Mouse (Mus musculus) adrenal gland, adult 8-10 months (tissue): ENCODE data around the gene Fbxw9. TPM values are rescaled to one million over a fixed set of nuclear protein-coding genes. Genes with fewer than 3 reads are reported as not detected.

Experiments
- DNase-seq: peaks from one replicate; pipeline ENCODE4 v3.0.0; 2022
- microRNA-seq, 2 experiments: library from miRNA; unstranded; fragments of <30 nt; microRNA quantifications; one replicate each; pipeline ENCODE4 v1.2.0; 2022
- total RNA-seq, 4 experiments: library from RNA; stranded (reverse); gene quantifications; 2 replicates each; pipeline ENCODE4 v1.2.4; 2022

The Fbxw9 gene
- total RNA-seq, 4 experiments from 2014 or later: 15.0 to 29.6 (median 21.6) TPM

DNA sequence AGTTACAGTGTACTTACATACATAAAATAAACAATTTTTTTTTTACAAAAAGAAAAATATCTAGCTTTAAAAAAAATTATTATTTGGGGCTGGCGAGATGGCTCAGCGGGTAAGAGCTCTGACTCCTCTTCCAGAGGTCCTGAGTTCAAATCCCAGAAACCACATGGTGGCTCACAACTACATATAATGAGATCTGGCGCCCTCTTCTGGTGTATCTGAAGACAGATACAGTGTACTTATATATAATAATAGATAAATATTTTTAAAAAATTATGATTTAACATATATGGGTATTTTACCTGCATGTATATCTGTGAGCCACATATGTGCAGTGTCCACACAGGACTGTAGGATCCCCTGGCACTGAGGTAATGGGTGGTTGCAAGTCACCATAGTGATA is 26.4 kb downstream of the Fbxw9 start:
- no peak for DNase-seq

DNA sequence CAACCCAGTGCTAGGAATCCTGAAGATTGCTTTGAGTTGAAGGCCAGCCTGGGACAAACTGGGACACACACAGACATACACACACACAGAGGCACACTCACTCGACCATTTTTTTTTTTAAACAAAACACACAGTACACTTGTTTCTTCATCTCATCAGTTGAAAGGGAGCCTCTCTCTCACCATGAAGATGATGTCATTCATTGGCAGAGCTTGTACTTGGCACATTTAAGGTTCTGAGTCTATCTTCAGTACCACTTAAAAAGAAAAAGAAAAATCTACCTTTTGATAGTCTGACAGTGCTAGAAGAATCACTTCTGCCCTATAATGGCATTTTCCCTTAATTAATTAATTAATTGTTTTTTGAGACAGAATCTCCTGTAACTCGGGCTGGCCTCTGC is 28.9 kb downstream of the Fbxw9 start:
- no peak for DNase-seq

DNA sequence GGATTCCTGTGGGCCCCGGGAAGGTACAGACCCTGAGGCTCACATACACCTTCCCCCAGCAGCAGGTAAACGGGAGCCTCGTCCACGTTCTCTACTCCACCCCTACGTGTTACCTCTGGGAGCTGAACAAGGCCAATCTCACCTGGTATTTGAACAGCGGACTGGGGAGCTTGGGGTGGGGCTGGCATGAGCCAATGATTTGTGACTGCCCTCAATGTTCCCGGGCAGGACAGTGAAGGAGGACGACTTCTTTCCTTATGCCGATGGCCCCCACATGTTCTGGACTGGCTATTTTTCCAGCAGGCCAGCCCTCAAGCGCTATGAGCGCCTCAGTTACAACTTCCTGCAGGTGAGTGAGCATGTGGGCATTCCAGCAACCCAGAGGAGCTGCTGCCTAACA is 31.0 kb downstream of the Fbxw9 start:
- DNase-seq: no peak

DNA sequence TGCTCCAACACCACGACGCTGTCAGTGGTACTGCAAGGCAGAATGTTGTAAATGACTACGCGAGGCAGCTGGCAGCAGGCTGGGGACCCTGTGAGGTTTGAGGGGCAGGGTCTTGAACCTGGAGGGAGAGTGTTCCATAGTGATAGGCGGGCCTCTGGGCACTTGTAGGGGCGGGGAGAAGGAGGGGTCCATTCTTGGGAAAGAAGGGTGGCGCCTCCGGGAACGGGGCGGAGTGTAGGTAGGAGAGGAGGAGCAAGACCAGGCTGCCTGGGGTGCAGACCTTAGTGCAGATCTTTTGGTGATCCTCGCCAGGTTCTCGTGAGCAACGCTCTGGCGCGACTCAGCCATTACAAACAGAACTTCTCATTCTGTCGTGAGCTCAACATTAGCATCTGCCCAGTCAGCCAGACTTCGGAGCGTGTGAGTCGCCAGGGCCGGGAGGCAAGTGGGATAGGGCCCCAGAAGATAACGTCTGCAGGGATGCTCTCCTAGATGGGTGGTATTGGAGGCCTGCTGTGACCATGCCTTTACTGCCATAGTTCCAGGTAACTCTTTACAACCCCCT is 31.8 kb downstream of the Fbxw9 start:
- no peak for DNase-seq

DNA sequence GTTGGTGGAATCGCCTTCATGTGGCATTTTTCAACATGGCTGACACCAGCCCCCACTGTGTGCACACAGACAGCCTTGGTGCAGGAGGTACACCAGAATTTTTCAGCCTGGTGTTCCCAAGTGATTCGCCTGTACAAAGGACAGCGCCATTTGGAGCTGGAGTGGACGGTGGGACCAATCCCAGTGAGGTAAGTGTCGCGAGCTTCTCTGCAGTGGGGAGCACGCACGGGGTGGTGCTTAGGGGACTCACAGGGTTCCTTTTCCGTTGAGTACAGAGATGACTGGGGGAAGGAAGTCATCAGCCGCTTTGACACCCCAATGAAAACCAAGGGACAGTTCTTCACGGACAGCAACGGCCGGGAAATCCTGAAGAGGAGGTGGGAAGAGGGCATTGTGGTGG is 35.2 kb downstream of the Fbxw9 start:
- DNase-seq: no peak

DNA sequence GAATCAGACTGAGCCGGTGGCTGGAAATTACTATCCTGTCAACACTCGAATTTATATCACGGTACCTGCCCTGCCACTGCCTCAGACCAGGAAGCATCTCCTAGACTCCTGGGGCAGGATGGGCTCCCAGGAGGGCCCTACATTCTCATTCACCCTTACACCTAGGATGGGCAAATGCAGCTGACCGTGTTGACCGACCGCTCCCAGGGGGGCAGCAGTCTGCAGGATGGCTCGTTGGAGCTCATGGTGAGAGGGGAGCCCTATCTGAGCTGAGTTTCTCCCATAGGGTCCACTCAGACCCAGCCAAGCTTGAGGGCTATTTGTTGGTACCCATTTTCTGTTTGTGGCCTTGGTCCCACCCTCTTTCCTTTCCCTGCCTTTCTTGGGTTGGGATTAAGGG is 35.7 kb downstream of the Fbxw9 start:
- no peak for DNase-seq

DNA sequence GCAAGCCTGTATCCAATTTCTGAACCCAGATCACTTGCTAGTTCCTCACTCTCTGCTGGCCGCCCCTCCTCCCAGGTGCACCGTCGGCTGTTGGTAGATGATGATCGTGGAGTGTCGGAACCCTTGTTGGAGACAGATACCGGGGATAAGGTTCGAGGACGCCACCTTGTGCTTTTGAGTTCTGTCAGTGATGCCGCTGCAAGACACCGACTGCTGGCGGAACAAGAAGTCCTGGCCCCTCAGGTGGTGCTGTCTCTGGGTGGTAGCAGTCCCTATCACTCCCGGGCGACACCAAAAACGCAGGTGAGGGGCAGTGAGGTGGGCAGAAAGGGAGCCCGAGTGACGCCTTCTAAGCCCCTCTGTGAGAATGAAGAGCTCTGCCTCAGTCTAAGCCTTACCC is 36.3 kb downstream of the Fbxw9 start:
- DNase-seq: no peak

DNA sequence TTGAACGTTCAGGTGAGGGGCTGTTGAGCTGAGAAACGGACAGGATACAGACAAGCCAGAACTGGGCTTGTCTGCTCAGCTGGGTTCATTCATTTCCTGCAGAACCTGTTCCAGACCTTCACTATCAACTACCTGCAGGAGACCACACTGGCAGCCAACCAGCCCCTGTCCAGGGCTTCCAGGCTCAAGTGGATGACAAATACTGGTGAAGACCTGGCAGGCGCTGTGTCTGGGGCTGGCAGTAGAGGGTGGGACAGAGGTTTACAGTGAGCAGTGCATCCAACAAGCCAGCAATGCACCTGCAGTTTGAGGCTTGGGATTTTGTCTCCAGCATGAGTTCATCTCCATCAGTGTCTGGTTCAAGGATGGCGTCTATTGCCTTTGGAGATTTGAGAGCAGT is 37.0 kb downstream of the Fbxw9 start:
- DNase-seq: no peak

DNA sequence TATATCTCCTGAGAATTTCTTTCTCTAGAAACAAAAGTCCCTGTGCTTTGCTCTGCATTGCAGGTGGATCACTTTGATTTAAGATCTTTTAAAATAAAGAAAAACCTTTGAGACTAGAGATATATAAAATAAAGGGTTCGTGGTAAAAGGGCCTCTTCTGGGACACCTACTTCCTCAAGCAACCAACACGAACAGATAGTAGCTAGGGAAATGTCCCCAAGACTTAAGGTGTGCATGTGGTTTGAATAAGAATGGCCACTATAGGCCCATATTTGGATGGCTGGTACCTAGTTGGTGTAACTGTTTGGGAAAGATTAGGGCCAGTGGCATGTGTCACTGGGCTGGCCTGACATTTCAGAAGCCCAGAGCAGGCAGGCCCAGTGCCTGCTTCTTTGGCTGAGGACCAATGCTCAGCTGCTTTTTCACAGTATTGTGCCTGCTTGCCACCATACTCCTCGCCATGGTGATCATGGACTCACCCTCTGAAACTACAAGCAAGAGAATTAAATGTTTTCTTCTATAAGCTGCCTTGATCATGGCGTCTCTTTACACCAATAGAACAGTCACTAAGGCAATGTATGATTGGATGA is 40.3 kb downstream of the Fbxw9 start:
- no peak for DNase-seq

DNA sequence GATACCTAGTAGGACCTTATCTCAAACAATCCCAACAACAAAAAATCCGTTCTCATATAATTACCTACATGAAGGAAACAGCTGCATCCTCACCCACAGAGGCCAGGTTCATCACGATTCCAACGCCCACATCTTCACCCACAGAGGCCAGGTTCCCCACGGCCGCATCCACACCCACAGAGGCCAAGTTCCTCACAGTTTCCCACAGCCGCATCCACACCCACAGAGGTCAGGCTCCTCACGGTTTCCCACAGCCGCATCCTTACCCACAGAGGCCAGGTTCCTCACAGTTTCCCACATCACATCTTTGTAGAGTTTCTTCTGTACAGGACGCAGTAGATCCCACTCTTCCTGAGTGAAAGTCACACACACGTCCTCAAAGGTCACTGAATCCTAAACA is 53.4 kb downstream of the Fbxw9 start:
- DNase-seq: no peak

DNA sequence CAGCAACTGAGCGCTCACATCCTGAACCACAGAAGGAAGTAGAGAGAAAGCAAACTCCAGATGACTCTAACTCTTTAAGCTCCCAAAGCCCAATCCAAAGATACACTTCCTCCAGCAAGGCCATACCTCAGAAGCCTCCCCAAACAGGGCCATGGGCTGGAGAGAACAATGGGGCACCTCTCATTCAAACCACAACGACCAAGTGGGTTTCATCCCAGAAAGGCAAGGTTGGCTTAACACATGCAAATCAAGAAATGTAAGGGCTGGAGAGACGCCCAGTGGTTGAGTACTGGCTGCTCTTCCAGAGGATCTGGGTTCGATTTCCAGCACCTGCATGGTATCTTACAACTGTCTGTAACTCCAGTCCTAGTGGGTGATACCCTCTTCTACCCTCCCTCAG is 55.6 kb downstream of the Fbxw9 start:
- no peak for DNase-seq

Small RNA genes within 50 kb of the gene (microRNA-seq; reads per million reads assigned to microRNA genes)
- gene Gm23388 (0 to 0.35 reads per million in 2 experiments), gene Mir7070 (0.53 to 0.84 reads per million in 2 experiments)

Other genes with a start within 250 kb of the Fbxw9 start
- gene Dand5, start 237.2 kb upstream of the Fbxw9 start, total RNA-seq: 10 to 100 TPM; 11.2 to 14.9 (median 12.5) TPM
- gene Gadd45gip1, start 228.5 kb upstream of the Fbxw9 start, total RNA-seq: 10 to 100 TPM; 63.6 to 68.4 (median 66.2) TPM
- 100 to 1,000 TPM; 107 to 125 (median 111) TPM for gene Rad23a, start 219.4 kb upstream of the Fbxw9 start, total RNA-seq
- 100 to 1,000 TPM; 629 to 719 (median 673) TPM for gene Calr, start 213.1 kb upstream of the Fbxw9 start, total RNA-seq
- 10 to 100 TPM; 59.9 to 76.8 (median 68.0) TPM for gene Farsa, start 203.1 kb upstream of the Fbxw9 start, total RNA-seq
- 1 to 10 TPM; 6.1 to 9.1 (median 7.1) TPM for gene Syce2, start 187.9 kb upstream of the Fbxw9 start, total RNA-seq
- 10 to 100 TPM; 51.9 to 66.4 (median 60.4) TPM for gene Gcdh, start 166.1 kb upstream of the Fbxw9 start, total RNA-seq
- gene Klf1, start 158.1 kb upstream of the Fbxw9 start, total RNA-seq: under 1 TPM in 2 of 4 experiments, not detected in 2; 0.22 to 0.24 TPM
- 10 to 100 TPM; 12.5 to 28.7 (median 22.2) TPM for gene Dnase2a, start 151.5 kb upstream of the Fbxw9 start, total RNA-seq
- gene Mast1, start 122.7 kb upstream of the Fbxw9 start, total RNA-seq: 1 to 10 TPM; 2.1 to 9.2 (median 5.9) TPM
- under 1 TPM in 2 of 4 experiments, not detected in 2; 0.28 to 0.40 TPM for gene Rtbdn, start 113.1 kb upstream of the Fbxw9 start, total RNA-seq
- gene Gm49661, start 90.6 kb upstream of the Fbxw9 start, total RNA-seq: 1 to 10 TPM in 2 of 4 experiments, not detected in 2; 1.7 to 2.3 TPM
- 100 to 1,000 TPM; 651 to 758 (median 708) TPM for gene Prdx2, start 90.5 kb upstream of the Fbxw9 start, total RNA-seq
- gene Rnaseh2a, start 90.3 kb upstream of the Fbxw9 start, total RNA-seq: 100 to 1,000 TPM in 3 of 4 experiments, 10 to 100 TPM in 1; 89.0 to 142 (median 110) TPM
- 100 to 1,000 TPM in 1 of 4 experiments, 10 to 100 TPM in 3; 39.9 to 211 (median 52.4) TPM for gene Junb, start 81.3 kb upstream of the Fbxw9 start, total RNA-seq
- gene Hook2, start 69.5 kb upstream of the Fbxw9 start, total RNA-seq: 10 to 100 TPM in 2 of 4 experiments, 1 to 10 TPM in 2; 6.2 to 12.7 (median 10.5) TPM
- gene Best2, start 45.5 kb upstream of the Fbxw9 start, total RNA-seq: not detected
- 100 to 1,000 TPM in 2 of 4 experiments, 10 to 100 TPM in 2; 96.4 to 107 (median 101) TPM for gene Asna1, start 34.8 kb upstream of the Fbxw9 start, total RNA-seq
- 100 to 1,000 TPM; 134 to 159 (median 155) TPM for gene Trir, start 33.2 kb upstream of the Fbxw9 start, total RNA-seq
- 10 to 100 TPM; 67.7 to 85.8 (median 73.5) TPM for gene Tnpo2, start 23.1 kb upstream of the Fbxw9 start, total RNA-seq
- gene Gm5741, start 7.9 kb downstream of the Fbxw9 start, total RNA-seq: 1 to 10 TPM in 1 of 4 experiments, not detected in 3; 1.3 TPM
- gene Dhps, start 11.7 kb downstream of the Fbxw9 start, total RNA-seq: 10 to 100 TPM; 31.4 to 41.2 (median 33.2) TPM
- 10 to 100 TPM; 76.0 to 87.7 (median 81.1) TPM for gene Wdr83os, start 20.7 kb downstream of the Fbxw9 start, total RNA-seq
- gene Wdr83, start 21.3 kb downstream of the Fbxw9 start, total RNA-seq: 10 to 100 TPM; 22.6 to 30.1 (median 29.2) TPM
- gene Man2b1, start 23.2 kb downstream of the Fbxw9 start, total RNA-seq: 10 to 100 TPM; 53.4 to 60.8 (median 54.3) TPM
- 1 to 10 TPM; 1.7 to 2.4 (median 1.9) TPM for gene Zfp791, start 63.0 kb downstream of the Fbxw9 start, total RNA-seq
- not detected for gene Cks1brt, start 91.9 kb downstream of the Fbxw9 start, total RNA-seq
- gene Olfr371, start 165.9 kb downstream of the Fbxw9 start, total RNA-seq: not detected
- gene Orc6, start 239.6 kb downstream of the Fbxw9 start, total RNA-seq: 10 to 100 TPM; 11.2 to 16.0 (median 14.5) TPM
- gene Vps35, start 239.7 kb downstream of the Fbxw9 start, total RNA-seq: 100 to 1,000 TPM in 2 of 4 experiments, 10 to 100 TPM in 2; 94.1 to 113 (median 105) TPM